Mouse (Mus musculus) midbrain, postnatal 0 days (tissue): ENCODE results near the gene Surf6. TPM values are rescaled to one million over a fixed set of nuclear protein-coding genes. Genes with fewer than 3 reads are reported as not detected.

ENCODE experiments used
- ATAC-seq: fragments of 200-750 bp; cut with Nextera tagmentation; 2 replicates; pipeline ENCODE4 v1.8.0; 2017; ENCODE audit warnings: moderate number of reproducible peaks, mild to moderate bottlenecking, moderate TSS enrichment, moderate library complexity; ENCODE audit not compliant: low FRiP score
- DNase-seq: peaks from one replicate; pipeline ENCODE4 v3.0.0-alpha.2; 2015; ENCODE audit warnings: low spot score
- H3K27ac ChIP-seq: fragments of 300-500 bp; sonication (generic); 2 replicates; pipeline ENCODE4 v1.5.1; 2014; ENCODE audit warnings: low read depth, mild to moderate bottlenecking, low read length, mixed read lengths
- H3K27me3 ChIP-seq: fragments of 300-500 bp; sonication (generic); 2 replicates; pipeline ENCODE4 v1.6.1; 2014; ENCODE audit warnings: low read length, control low read depth, mixed read lengths; ENCODE audit not compliant: insufficient read depth
- H3K36me3 ChIP-seq: fragments of 300-500 bp; sonication (generic); 2 replicates; pipeline ENCODE4 v1.6.1; 2014; ENCODE audit warnings: low read length, control low read depth, mixed read lengths; ENCODE audit not compliant: insufficient read depth
- H3K4me1 ChIP-seq: fragments of 300-500 bp; sonication (generic); 2 replicates; pipeline ENCODE4 v1.6.1; 2014; ENCODE audit warnings: mild to moderate bottlenecking, control low read depth, antibody characterized with exemption, low read length, mixed read lengths; ENCODE audit not compliant: insufficient read depth
- H3K4me2 ChIP-seq: fragments of 300-500 bp; sonication (generic); 2 replicates; pipeline ENCODE4 v1.6.1; 2014; ENCODE audit warnings: low read depth, mild to moderate bottlenecking, low read length, mixed read lengths; ENCODE audit not compliant: poor library complexity, severe bottlenecking
- H3K4me3 ChIP-seq: fragments of 300-500 bp; sonication (generic); 2 replicates; pipeline ENCODE4 v1.5.1; 2014; ENCODE audit warnings: low read depth, mild to moderate bottlenecking, low read length, moderate library complexity
- H3K9ac ChIP-seq: fragments of 300-500 bp; sonication (generic); replicated peaks from 2 replicates; pipeline ENCODE4 v1.6.1; 2014; ENCODE audit warnings: mild to moderate bottlenecking, low read length, moderate library complexity, mixed read lengths; ENCODE audit not compliant: poor library complexity, severe bottlenecking
- H3K9me3 ChIP-seq: fragments of 300-500 bp; sonication (generic); 2 replicates; pipeline ENCODE4 v1.6.1; 2016; ENCODE audit warnings: low read length, control low read depth
- CTCF ChIP-seq: IDR thresholded peaks from 2 replicates; pipeline ENCODE4 v1.5.1; 2016; ENCODE audit warnings: antibody characterized with exemption, mild to moderate bottlenecking
- WGBS: fragments of 180-500 bp; shearing (Covaris S2); extraction: QIAGEN DNeasy Blood & Tissue Kit; methylation state at CpG from one replicate; pipeline ENCODE4 v1.1.7; 2014; 5-methylcytosine and 5-hydroxymethylcytosine counted together
- polyA plus RNA-seq: library from polyadenylated mRNA; unstranded; fragments of >200 nt; fragmentation: Nextera tagmentation; extraction: Ambion mirVana; gene quantifications from 2 replicates; pipeline ENCODE4 v1.2.1, GENCODE M21; 2015
- total RNA-seq: library from RNA; depleted of rRNA; stranded (reverse); fragments of >200 nt; gene quantifications from 2 replicates; pipeline ENCODE4 v1.2.3, GENCODE M21; 2014

The Surf6 gene
- total and polyA plus RNA-seq, 2 experiments from 2014 or later: 17.2 to 27.8 TPM

GRCm38 (mm10) chr2:26910124-26910993, 7.7 kb upstream of the Surf6 start, which contains the start of the genes Med22 and Rpl7a:
TSS of gene Med22 (minus strand) at chr2:26910677.
TSS of gene Rpl7a (plus strand) at chr2:26910764.
- Histone ChIP-seq H3K9ac (peak within 1 kb of the TSS; percentile 94), H3K36me3 (peaks cover 44% of the 10 kb centered on the region), H3K4me3 (peak within 1 kb of the TSS; percentile 83), H3K27me3 (no peaks in the 10 kb centered on the region), H3K9me3 (no peaks in the 10 kb centered on the region), H3K4me2 (peak within 1 kb of the TSS; percentile 96), H3K27ac (peak within 1 kb of the TSS; percentile 94), H3K4me1 (peaks cover 17% of the 10 kb centered on the region)
- ATAC-seq (peak; percentile 90), DNase-seq (peak; percentile 99)
- under 1% methylated on average over 61 of the region's 74 CpGs for WGBS
- no peak for TF ChIP-seq CTCF

- peaks cover 14% of the 10 kb centered on the region; the same call in 1 of the 2 replicates for H3K4me1 ChIP-seq
- no peak for ATAC-seq
- peak overlapping the region; percentile 77 for H3K9ac ChIP-seq
- H3K9me3 ChIP-seq: no peaks in the 10 kb centered on the region
- H3K4me3 ChIP-seq: peak overlapping the region; percentile 83
- H3K27me3 ChIP-seq: no peaks in the 10 kb centered on the region
- peak overlapping the region; percentile 94; the same call in 1 of the 2 replicates for H3K27ac ChIP-seq
- H3K36me3 ChIP-seq: peaks cover 44% of the 10 kb centered on the region
- H3K4me2 ChIP-seq: peak overlapping the region; percentile 82
- peak; percentile 57 for TF ChIP-seq CTCF
- DNase-seq: no peak
These were observed 6.7 kb upstream of the Surf6 start for GRCm38 (mm10) chr2:26909387-26909784.

- TF ChIP-seq CTCF: no peak
- Histone ChIP-seq H3K4me2 (peak overlapping the region; percentile 82), H3K4me3 (peak overlapping the region; percentile 83), H3K4me1 (peaks cover 14% of the 10 kb centered on the region; the same call in 1 of the 2 replicates), H3K36me3 (peaks cover 40% of the 10 kb centered on the region), H3K9ac (peak overlapping the region; percentile 42), H3K27ac (no peak overlapping the region), H3K9me3 (no peaks in the 10 kb centered on the region), H3K27me3 (no peaks in the 10 kb centered on the region)
- ATAC-seq (no peak), DNase-seq (no peak)
- WGBS: 90% methylated on average over 18 of the region's 18 CpGs
These were observed 6.2 kb upstream of the Surf6 start for GRCm38 (mm10) chr2:26908710-26909386.

- Histone ChIP-seq H3K27ac (no peak overlapping the region), H3K36me3 (peaks cover 25% of the 10 kb centered on the region), H3K4me3 (no peak overlapping the region), H3K9ac (no peak overlapping the region), H3K9me3 (no peaks in the 10 kb centered on the region), H3K27me3 (no peaks in the 10 kb centered on the region), H3K4me1 (peaks cover 17% of the 10 kb centered on the region), H3K4me2 (no peak overlapping the region)
- ATAC-seq (no peak), DNase-seq (peak; percentile 52)
- WGBS: 63% methylated on average over 4 of the region's 4 CpGs
- peak; percentile 75 for TF ChIP-seq CTCF
These were observed 4.4 kb upstream of the Surf6 start for GRCm38 (mm10) chr2:26907109-26907508.

GRCm38 (mm10) chr2:26906431-26906830, 3.8 kb upstream of the Surf6 start:
- WGBS: 87% methylated on average over 3 of the region's 3 CpGs
- Histone ChIP-seq H3K4me1 (peaks cover 16% of the 10 kb centered on the region), H3K4me3 (no peak overlapping the region), H3K9me3 (no peaks in the 10 kb centered on the region), H3K27ac (no peak overlapping the region), H3K36me3 (peaks cover 25% of the 10 kb centered on the region), H3K9ac (no peak overlapping the region), H3K4me2 (no peak overlapping the region), H3K27me3 (no peaks in the 10 kb centered on the region)
- ATAC-seq: no peak
- TF ChIP-seq CTCF: no peak
- DNase-seq: no peak

GRCm38 (mm10) chr2:26905936-26906335, 3.3 kb upstream of the Surf6 start:
- peaks cover 15% of the 10 kb centered on the region for H3K4me1 ChIP-seq
- ATAC-seq: no peak
- H3K9ac ChIP-seq: no peak overlapping the region
- H3K27ac ChIP-seq: no peak overlapping the region
- TF ChIP-seq CTCF: no peak
- H3K36me3 ChIP-seq: peaks cover 25% of the 10 kb centered on the region
- DNase-seq: no peak
- no peak overlapping the region for H3K4me3 ChIP-seq
- H3K27me3 ChIP-seq: no peaks in the 10 kb centered on the region
- 92% methylated on average over 2 of the region's 2 CpGs for WGBS
- no peak overlapping the region for H3K4me2 ChIP-seq
- H3K9me3 ChIP-seq: no peaks in the 10 kb centered on the region
